In genomic region chr9:31371740-31372139, GRCm38 (mm10) we compare ENCODE assay signal across 22 mouse cellular contexts. TPM values are rescaled to one million over a fixed set of nuclear protein-coding genes. Genes with fewer than 3 reads are reported as not detected.
DNase-seq lines count a peak whose midpoint lies in the region; ATAC-seq and TF ChIP-seq lines count a peak whose summit lies in the region.
"Had no signal": no experiment of that assay in that cellular context is flagged by ENCODE, and none has a peak within 500 bp of the region (broad histone marks: within the 10 kb centered on the region; RNA-seq: fewer than 3 reads in every experiment).

No protein-coding gene starts in this region.

- TF ChIP-seq EP300 in liver, postnatal 0 days (IDR thresholded peaks at IDR 0.05; ENCODE audit: low read depth): no peak

- ATAC-seq in liver, postnatal 0 days: no peak
- ATAC-seq: activated CD4-positive, CD25-positive, alpha-beta regulatory T cell, adult 4 months; CD4-positive, CD25-positive, alpha-beta regulatory T cell, adult 4 months; Patski had no signal

- no peak overlapping the region for H3K9ac ChIP-seq in liver, adult 2 months (ENCODE audit: low read depth, low read length)
- H3K9ac ChIP-seq in liver, postnatal 0 days (replicated peaks): no peak overlapping the region

- no peak for TF ChIP-seq POLR2A in kidney, adult 2 months (IDR thresholded peaks at IDR 0.05; ENCODE audit: low read depth, low read length)
- TF ChIP-seq POLR2A in liver, adult 2 months (IDR thresholded peaks at IDR 0.05; ENCODE audit: extremely low read depth, insufficient read depth, low read length): no peak

- WGBS in kidney, adult 2 months: 88% methylated on average over 3 of the region's 3 CpGs
- WGBS in liver, adult 2 months: 72% methylated on average over 3 of the region's 3 CpGs
- WGBS in liver, postnatal 0 days (ENCODE audit: insufficient replicate concordance): 81% methylated on average over 3 of the region's 3 CpGs

- no peaks in the 10 kb centered on the region for H3K4me1 ChIP-seq in kidney, adult 2 months (ENCODE audit: control insufficient read depth, insufficient read depth, low read length)
- H3K4me1 ChIP-seq in liver, adult 2 months (ENCODE audit: control insufficient read depth, insufficient read depth, low read length): no peaks in the 10 kb centered on the region
- no peaks in the 10 kb centered on the region for H3K4me1 ChIP-seq in liver, postnatal 0 days (ENCODE audit: insufficient read depth)

- no peak for TF ChIP-seq CTCF in kidney, adult 2 months (conservative IDR thresholded peaks at IDR 0.05; ENCODE audit: insufficient read depth, insufficient read length, low read depth, low read length)
- TF ChIP-seq CTCF in liver, adult 2 months (IDR thresholded peaks at IDR 0.05; ENCODE audit: low read depth, low read length): no peak
- TF ChIP-seq CTCF in liver, postnatal 0 days (IDR thresholded peaks at IDR 0.05; ENCODE audit: low read depth): no peak

- H3K27ac ChIP-seq in kidney, adult 2 months (ENCODE audit: insufficient read depth, low read depth, low read length): no peak overlapping the region
- no peak overlapping the region for H3K27ac ChIP-seq in liver, adult 2 months (replicated peaks; ENCODE audit: insufficient read depth, low read depth, low read length)
- H3K27ac ChIP-seq in liver, postnatal 0 days (ENCODE audit: low read depth): no peak overlapping the region

- H3K4me3 ChIP-seq in kidney, adult 2 months (ENCODE audit: insufficient read depth, low read depth, low read length): no peak overlapping the region
- H3K4me3 ChIP-seq in liver, adult 2 months (ENCODE audit: insufficient read depth, low read depth, low read length): no peak overlapping the region
- H3K4me3 ChIP-seq in liver, postnatal 0 days (ENCODE audit: low read depth, low read length): no peak overlapping the region

- peak; percentile 84 for DNase-seq in heart, adult 11 months
- DNase-seq in heart, postnatal 14 days: no peak
- DNase-seq in kidney, adult 2 months: peak; percentile 27
- DNase-seq in kidney, adult 9 months: no peak
- peak; percentile 21 to 56 for DNase-seq in kidney, postnatal 25 days
- no peak for DNase-seq in kidney, adult 18-20 months
- peak; percentile 39 for DNase-seq in liver, adult 2 months (ENCODE audit: extremely low read depth, low read depth, low spot score)
- no peak for DNase-seq in liver, postnatal 0 days
- DNase-seq: adrenal gland, adult 2 months; adrenal gland, adult 8-10 months; adrenal gland, postnatal 10 days; adrenal gland, postnatal 14 days; adrenal gland, postnatal 25 days; adrenal gland, postnatal 36 days; B cell, adult 2 months; cerebellum, adult 11 months; cerebellum, adult 11-12 months had no signal

- H3K9me3 ChIP-seq in liver, postnatal 0 days (ENCODE audit: low read length): no peaks in the 10 kb centered on the region
- H3K9me3 ChIP-seq: G1E had no signal

- H3K79me2 ChIP-seq in liver, adult 2 months (ENCODE audit: control insufficient read depth, insufficient read depth, low read length): no peaks in the 10 kb centered on the region

- intact Hi-C loops in heart, postnatal 14 days (cut with DNase I): no loop called here

- no peak overlapping the region for H3K4me2 ChIP-seq in liver, postnatal 0 days (ENCODE audit: low read depth, low read length)

- H3K27me3 ChIP-seq in kidney, adult 2 months (replicated peaks; ENCODE audit: control insufficient read depth, insufficient read depth, low read length): no peaks in the 10 kb centered on the region
- no peaks in the 10 kb centered on the region for H3K27me3 ChIP-seq in liver, adult 2 months (ENCODE audit: control insufficient read depth, insufficient read depth, low read length)
- no peaks in the 10 kb centered on the region for H3K27me3 ChIP-seq in liver, postnatal 0 days (ENCODE audit: insufficient read depth, low read length)
- H3K27me3 ChIP-seq: CH12.LX, Patski had no signal

- no peaks in the 10 kb centered on the region for H3K36me3 ChIP-seq in kidney, adult 2 months (ENCODE audit: control insufficient read depth, insufficient read depth, low read length)
- H3K36me3 ChIP-seq in liver, adult 2 months (ENCODE audit: control insufficient read depth, insufficient read depth, low read length): no peaks in the 10 kb centered on the region
- peaks cover 10% of the 10 kb centered on the region for H3K36me3 ChIP-seq in liver, postnatal 0 days (replicated peaks; ENCODE audit: insufficient read depth, low read length)

RNA-seq across cellular contexts. Expression of gene Nfrkb, which starts 14.3 kb away (rescaled TPM):
- 10 to 100 TPM; 13.1 TPM for total RNA-seq in heart, postnatal 14 days (2021)
- polyA plus RNA-seq in kidney, adult 2 months (2012; rRNA removed): 12.4 and 13.8 TPM in 2 replicates
- total RNA-seq in liver, adult 2 months (2014; rRNA removed): 6.6 and 8.6 TPM in 2 replicates
- polyA plus RNA-seq in liver, adult 2 months (2012; rRNA removed): 5.6 and 8.2 TPM in 2 replicates
- 5.3 TPM in 2 replicates for polyA plus RNA-seq in liver, postnatal 0 days (2015; fragmentation: Nextera tagmentation; extraction: Ambion mirVana)

Comparison
In these comparisons a context has a peak if more than half of its experiments do, and no peak if none do; other contexts are left out.
1. DNase-seq: peak in heart, adult 11 months (single experiment), kidney, adult 2 months (single experiment), kidney, postnatal 25 days (2 of 2) and liver, adult 2 months (single experiment); none in heart, postnatal 14 days (0 of 2), kidney, adult 9 months (single experiment), kidney, adult 18-20 months (single experiment) and liver, postnatal 0 days (single experiment).